Mouse (Mus musculus) kidney, embryonic 15.5 days (tissue): Measurements from ENCODE around the gene Dido1. TPM values are rescaled to one million over a fixed set of nuclear protein-coding genes. Genes with fewer than 3 reads are reported as not detected.
A peak's percentile ranks its signal among the peaks of the same experiment; 100 is the strongest.

Source experiments
- ATAC-seq: fragments of 200-750 bp; cut with Nextera tagmentation; replicated peaks from 2 replicates; pipeline ENCODE4 v1.8.0; 2017; ENCODE audit warnings: moderate TSS enrichment; ENCODE audit not compliant: low FRiP score
- H3K27ac ChIP-seq: fragments of 300-500 bp; sonication (generic); 2 replicates; pipeline ENCODE4 v1.5.1; 2015; ENCODE audit warnings: mild to moderate bottlenecking, inconsistent platforms
- H3K27me3 ChIP-seq: fragments of 300-500 bp; sonication (generic); 2 replicates; pipeline ENCODE4 v1.6.1; 2015; ENCODE audit warnings: inconsistent platforms
- H3K36me3 ChIP-seq: fragments of 300-500 bp; sonication (generic); 2 replicates; pipeline ENCODE4 v1.6.1; 2015; ENCODE audit warnings: inconsistent platforms
- H3K4me1 ChIP-seq: fragments of 300-500 bp; sonication (generic); 2 replicates; pipeline ENCODE4 v1.6.1; 2015; ENCODE audit warnings: inconsistent platforms
- H3K4me2 ChIP-seq: fragments of 300-500 bp; sonication (generic); 2 replicates; pipeline ENCODE4 v1.6.1; 2015; ENCODE audit warnings: moderate library complexity, mild to moderate bottlenecking, inconsistent platforms
- H3K4me3 ChIP-seq: fragments of 300-500 bp; sonication (generic); replicated peaks from 2 replicates; pipeline ENCODE4 v1.5.1; 2015; ENCODE audit warnings: mild to moderate bottlenecking, inconsistent platforms
- H3K9ac ChIP-seq: fragments of 300-500 bp; sonication (generic); 2 replicates; pipeline ENCODE4 v1.6.1; 2015; ENCODE audit warnings: mild to moderate bottlenecking, inconsistent platforms
- H3K9me3 ChIP-seq: fragments of 300-500 bp; sonication (generic); replicated peaks from 2 replicates; pipeline ENCODE4 v1.6.1; 2016; ENCODE audit warnings: inconsistent platforms
- WGBS: fragments of 180-500 bp; shearing (Covaris S2); methylation state at CpG from one replicate; pipeline ENCODE4 v1.1.7; 2015; ENCODE audit warnings: mixed read lengths; 5-methylcytosine and 5-hydroxymethylcytosine counted together
- polyA plus RNA-seq: library from polyadenylated mRNA; unstranded; fragments of >200 nt; fragmentation: Nextera tagmentation; extraction: Ambion mirVana; gene quantifications from 2 replicates; pipeline ENCODE4 v1.2.1, GENCODE M21; 2015

Dido1 gene
- polyA plus RNA-seq, 1 experiment from 2014 or later: 28.4 TPM

- Histone ChIP-seq H3K4me3 (peak overlapping the region; percentile 84), H3K4me1 (peaks cover 54% of the 10 kb centered on the region), H3K9me3 (no peaks in the 10 kb centered on the region), H3K36me3 (peaks cover 11% of the 10 kb centered on the region), H3K9ac (peak overlapping the region; percentile 92), H3K27ac (peak overlapping the region; percentile 97), H3K27me3 (no peaks in the 10 kb centered on the region), H3K4me2 (peak overlapping the region; percentile 73)
- under 1% methylated on average over 66 of the region's 66 CpGs for WGBS
- peak; percentile 96 for ATAC-seq
These were observed 7.8 kb downstream of the Dido1 start for GRCm38 (mm10) chr2:180701767-180702621.

GRCm38 (mm10) chr2:180701053-180701766 is 8.6 kb downstream of the Dido1 start:
- Histone ChIP-seq H3K9ac (peak overlapping the region; percentile 92), H3K4me3 (peak overlapping the region; percentile 84), H3K27ac (peak overlapping the region; percentile 97), H3K36me3 (peaks cover 11% of the 10 kb centered on the region), H3K4me1 (peaks cover 54% of the 10 kb centered on the region), H3K27me3 (no peaks in the 10 kb centered on the region), H3K4me2 (peak overlapping the region; percentile 73), H3K9me3 (no peaks in the 10 kb centered on the region)
- 5% methylated on average over 26 of the region's 26 CpGs for WGBS
- no peak; the same call in 1 of the 2 replicates for ATAC-seq

GRCm38 (mm10) chr2:180700457-180700856 is 9.3 kb downstream of the Dido1 start:
- WGBS: 64% methylated on average over 5 of the region's 5 CpGs
- H3K27ac ChIP-seq: peak overlapping the region; percentile 9; the same call in 1 of the 2 replicates

GRCm38 (mm10) chr2:180695176-180695575 is 14.6 kb downstream of the Dido1 start:
- H3K27ac ChIP-seq: no peak overlapping the region
- H3K4me1 ChIP-seq: peaks cover 27% of the 10 kb centered on the region
- H3K36me3 ChIP-seq: peaks cover 9% of the 10 kb centered on the region
- no peaks in the 10 kb centered on the region for H3K9me3 ChIP-seq
- 81% methylated on average over 2 of the region's 2 CpGs for WGBS
- ATAC-seq: no peak
- H3K27me3 ChIP-seq: no peaks in the 10 kb centered on the region
- no peak overlapping the region for H3K4me3 ChIP-seq
- no peak overlapping the region for H3K4me2 ChIP-seq
- H3K9ac ChIP-seq: no peak overlapping the region

More at GRCm38 (mm10) chr2:180700457-180700856, 9.3 kb downstream of the Dido1 start:
- no peaks in the 10 kb centered on the region for H3K27me3 ChIP-seq
- peaks cover 4% of the 10 kb centered on the region for H3K36me3 ChIP-seq
- peak overlapping the region; percentile 73 for H3K4me2 ChIP-seq
- ATAC-seq: no peak
- peak overlapping the region; percentile 92; the same call in 1 of the 2 replicates for H3K9ac ChIP-seq
- no peaks in the 10 kb centered on the region for H3K9me3 ChIP-seq
- H3K4me1 ChIP-seq: peaks cover 53% of the 10 kb centered on the region
- H3K4me3 ChIP-seq: peak overlapping the region; percentile 84

- Histone ChIP-seq H3K27me3 (no peaks in the 10 kb centered on the region), H3K36me3 (peaks cover 35% of the 10 kb centered on the region), H3K4me1 (peaks cover 12% of the 10 kb centered on the region), H3K9me3 (no peaks in the 10 kb centered on the region), H3K27ac (0 out of 2 replicates have a peak overlapping the region, but pooled peaks have one; percentile 3), H3K9ac (no peak overlapping the region), H3K4me2 (no peak overlapping the region), H3K4me3 (no peak overlapping the region)
- 0% methylated on average over 1 of the region's 1 CpGs for WGBS
- no peak for ATAC-seq
These were observed 17.2 kb downstream of the Dido1 start for GRCm38 (mm10) chr2:180692630-180693029.

GRCm38 (mm10) chr2:180689841-180690240 is 20.0 kb downstream of the Dido1 start:
- WGBS: 89% methylated on average over 5 of the region's 5 CpGs

GRCm38 (mm10) chr2:180684031-180684430 is 25.8 kb downstream of the Dido1 start:
- no peak overlapping the region for H3K4me3 ChIP-seq
- H3K27me3 ChIP-seq: no peaks in the 10 kb centered on the region
- no peak overlapping the region for H3K9ac ChIP-seq
- no peak overlapping the region for H3K27ac ChIP-seq
- no peaks in the 10 kb centered on the region for H3K4me1 ChIP-seq
- WGBS: 94% methylated on average over 4 of the region's 4 CpGs
- no peak for ATAC-seq
- no peak overlapping the region for H3K4me2 ChIP-seq
- H3K9me3 ChIP-seq: no peaks in the 10 kb centered on the region
- H3K36me3 ChIP-seq: peaks cover 96% of the 10 kb centered on the region

More at GRCm38 (mm10) chr2:180689841-180690240, 20.0 kb downstream of the Dido1 start:
- peaks cover 12% of the 10 kb centered on the region for H3K4me1 ChIP-seq
- no peaks in the 10 kb centered on the region for H3K9me3 ChIP-seq
- no peaks in the 10 kb centered on the region for H3K27me3 ChIP-seq
- H3K4me3 ChIP-seq: no peak overlapping the region
- H3K4me2 ChIP-seq: no peak overlapping the region
- peaks cover 62% of the 10 kb centered on the region for H3K36me3 ChIP-seq
- no peak overlapping the region for H3K9ac ChIP-seq
- H3K27ac ChIP-seq: no peak overlapping the region
- ATAC-seq: no peak

- no peak overlapping the region for H3K4me2 ChIP-seq
- no peaks in the 10 kb centered on the region for H3K9me3 ChIP-seq
- no peaks in the 10 kb centered on the region for H3K4me1 ChIP-seq
- no peak for ATAC-seq
- peaks cover 91% of the 10 kb centered on the region for H3K36me3 ChIP-seq
- no peak overlapping the region for H3K4me3 ChIP-seq
- H3K27me3 ChIP-seq: no peaks in the 10 kb centered on the region
- WGBS: 72% methylated on average over 2 of the region's 2 CpGs
- H3K9ac ChIP-seq: no peak overlapping the region
- H3K27ac ChIP-seq: no peak overlapping the region
These were observed 26.3 kb downstream of the Dido1 start for GRCm38 (mm10) chr2:180683524-180683923.

- H3K27me3 ChIP-seq: no peaks in the 10 kb centered on the region
- WGBS: 58% methylated on average over 2 of the region's 2 CpGs
- no peak for ATAC-seq
- H3K9ac ChIP-seq: no peak overlapping the region
- no peak overlapping the region for H3K27ac ChIP-seq
- no peak overlapping the region for H3K4me3 ChIP-seq
- peaks cover 68% of the 10 kb centered on the region for H3K36me3 ChIP-seq
- no peaks in the 10 kb centered on the region for H3K9me3 ChIP-seq
- no peaks in the 10 kb centered on the region for H3K4me1 ChIP-seq
- H3K4me2 ChIP-seq: no peak overlapping the region
These were observed 28.6 kb downstream of the Dido1 start for GRCm38 (mm10) chr2:180681225-180681624.

GRCm38 (mm10) chr2:180678609-180679140 is 31.1 kb downstream of the Dido1 start:
- no peaks in the 10 kb centered on the region for H3K4me1 ChIP-seq
- no peaks in the 10 kb centered on the region for H3K9me3 ChIP-seq
- H3K4me2 ChIP-seq: no peak overlapping the region
- peak; percentile 70 for ATAC-seq
- WGBS: 31% methylated on average over 4 of the region's 4 CpGs
- no peak overlapping the region for H3K4me3 ChIP-seq
- H3K9ac ChIP-seq: no peak overlapping the region
- H3K27me3 ChIP-seq: no peaks in the 10 kb centered on the region
- H3K36me3 ChIP-seq: peaks cover 59% of the 10 kb centered on the region
- 0 out of 2 replicates have a peak overlapping the region, but pooled peaks have one; percentile 3 for H3K27ac ChIP-seq

GRCm38 (mm10) chr2:180676706-180677105 is 33.1 kb downstream of the Dido1 start:
- 93% methylated on average over 2 of the region's 2 CpGs for WGBS
- H3K36me3 ChIP-seq: peaks cover 59% of the 10 kb centered on the region
- no peak for ATAC-seq

GRCm38 (mm10) chr2:180662008-180662407 is 47.8 kb downstream of the Dido1 start:
- H3K27ac ChIP-seq: no peak overlapping the region
- WGBS: 85% methylated on average over 4 of the region's 4 CpGs
- H3K9me3 ChIP-seq: no peaks in the 10 kb centered on the region
- no peak overlapping the region for H3K9ac ChIP-seq
- H3K4me1 ChIP-seq: peaks cover 13% of the 10 kb centered on the region
- ATAC-seq: no peak
- H3K36me3 ChIP-seq: peaks cover 50% of the 10 kb centered on the region
- no peak overlapping the region for H3K4me2 ChIP-seq
- no peaks in the 10 kb centered on the region for H3K27me3 ChIP-seq
- no peak overlapping the region for H3K4me3 ChIP-seq

More at GRCm38 (mm10) chr2:180676706-180677105, 33.1 kb downstream of the Dido1 start:
- Histone ChIP-seq H3K4me2 (no peak overlapping the region), H3K27ac (no peak overlapping the region), H3K4me1 (no peaks in the 10 kb centered on the region), H3K9me3 (no peaks in the 10 kb centered on the region), H3K9ac (no peak overlapping the region), H3K4me3 (no peak overlapping the region), H3K27me3 (no peaks in the 10 kb centered on the region)
